Mouse (Mus musculus): ENCODE data around the gene Coro2a.

Coro2a gene

GRCm38 (mm10) chr4:46558672-46559667, 43.0 kb downstream of the Coro2a start:
- DNase-seq (ENCODE audit: low spot score in 2 of 2) = no peak

- DNase-seq (ENCODE audit: low spot score in 2 of 2) = no peak
Measured at GRCm38 (mm10) chr4:46556933-46557332, 45.1 kb downstream of the Coro2a start.

DNA sequence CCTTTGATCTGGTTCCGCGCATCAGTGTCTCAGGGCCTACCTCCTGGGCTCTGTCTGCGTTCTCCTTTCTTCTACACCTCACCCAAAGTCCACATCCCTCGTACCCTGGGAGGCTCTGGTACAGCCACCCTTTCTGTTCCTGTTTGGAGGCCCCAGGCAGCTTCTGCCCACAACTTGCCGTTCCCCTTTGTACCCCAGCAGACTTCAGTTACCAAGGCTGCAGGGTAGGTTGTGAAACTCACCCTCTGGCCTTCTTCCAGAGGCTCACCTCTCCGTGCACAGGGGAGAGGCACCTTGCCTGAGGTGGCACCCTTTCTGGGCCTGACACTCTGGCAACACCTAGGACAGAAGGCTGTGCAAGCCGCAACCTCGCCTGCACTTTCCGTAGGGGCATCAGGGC, 46.2 kb downstream of the Coro2a start:
- DNase-seq (ENCODE audit: low spot score in 2 of 2) = no peak

DNA sequence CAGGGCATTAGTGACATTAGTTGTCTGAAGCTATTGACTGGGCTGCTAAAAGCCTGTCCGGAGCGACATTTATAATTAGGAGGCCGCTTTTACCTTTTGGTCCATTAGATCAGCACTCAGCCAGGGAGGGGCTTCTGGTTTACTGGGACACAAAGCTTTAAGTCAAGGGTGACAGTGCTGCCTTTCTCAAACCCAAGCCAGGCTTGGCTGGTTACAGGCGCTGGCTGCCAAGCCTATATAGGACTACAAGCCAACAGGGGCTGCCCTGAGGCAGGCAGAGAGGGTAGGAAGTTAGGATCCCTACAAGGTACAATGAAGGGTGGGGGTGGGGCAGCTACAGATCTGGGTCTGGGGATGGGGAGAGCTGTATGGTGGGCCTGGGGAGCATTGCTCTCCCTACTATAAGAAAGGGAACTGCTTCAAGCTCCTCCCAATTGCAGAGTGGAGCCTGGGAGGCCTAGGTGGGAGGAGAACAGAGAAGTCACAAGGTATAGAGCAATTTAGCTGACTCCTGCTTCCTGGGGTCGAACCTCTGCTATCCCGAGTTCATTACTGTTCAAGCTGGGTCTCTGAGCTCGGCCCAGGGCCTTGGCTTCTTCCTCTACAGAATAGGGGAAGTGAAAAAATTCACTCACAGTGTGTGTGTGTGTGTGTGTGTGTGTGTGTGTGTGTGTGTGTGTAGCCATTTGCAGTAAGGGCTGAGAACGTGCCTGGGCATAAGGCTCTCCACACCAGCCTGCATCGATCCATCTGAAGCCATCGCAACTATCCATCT, 47.5 kb downstream of the Coro2a start:
- no peak for DNase-seq (ENCODE audit: low spot score in 2 of 2)

GRCm38 (mm10) chr4:46553864-46554263, 48.1 kb downstream of the Coro2a start:
- no peak for DNase-seq (ENCODE audit: low spot score in 2 of 2)

DNA sequence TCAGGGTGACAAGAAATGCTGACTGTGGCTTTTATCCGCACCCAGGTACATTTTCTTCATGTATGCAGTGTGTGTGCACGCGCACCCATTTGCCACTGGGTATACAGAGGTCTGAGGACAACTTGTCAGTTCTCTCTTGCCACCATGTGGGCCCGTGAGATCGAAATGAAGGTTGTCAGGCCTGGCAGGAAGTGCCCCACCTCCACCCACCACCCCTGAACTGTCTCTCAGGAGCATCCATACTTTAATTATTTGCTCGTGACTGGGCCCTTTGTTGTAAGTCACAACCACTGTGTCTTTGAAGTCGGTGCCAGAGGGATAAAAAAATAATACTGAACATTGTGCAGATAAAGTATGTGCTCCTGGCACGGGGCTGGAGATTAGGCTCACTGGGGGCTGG, 51.6 kb downstream of the Coro2a start:
- DNase-seq (ENCODE audit: low spot score in 2 of 2) = no peak

DNA sequence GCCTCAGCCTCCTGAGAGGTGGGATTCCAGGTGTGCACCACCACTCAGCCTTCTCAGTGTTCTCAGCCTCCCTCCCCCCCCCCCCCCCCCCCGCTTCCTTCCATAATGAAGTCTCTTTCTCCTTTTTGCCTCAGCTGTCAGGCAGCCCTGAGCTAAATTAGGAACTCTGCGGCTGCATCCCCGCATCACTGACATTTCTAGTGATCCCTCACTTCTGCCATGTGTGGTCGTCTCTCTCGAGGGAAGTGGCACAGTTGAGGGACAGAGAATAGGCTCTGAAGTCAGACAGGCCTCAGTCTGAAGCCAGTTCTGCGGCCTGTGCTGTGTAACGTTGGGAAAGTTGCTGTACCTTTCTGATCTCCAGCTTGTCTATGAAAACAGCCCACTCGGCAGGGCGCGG, 52.0 kb downstream of the Coro2a start:
- no peak for DNase-seq (ENCODE audit: low spot score in 2 of 2)

GRCm38 (mm10) chr4:46546709-46547108, 55.3 kb downstream of the Coro2a start:
- no peak for DNase-seq (ENCODE audit: low spot score in 2 of 2)

DNA sequence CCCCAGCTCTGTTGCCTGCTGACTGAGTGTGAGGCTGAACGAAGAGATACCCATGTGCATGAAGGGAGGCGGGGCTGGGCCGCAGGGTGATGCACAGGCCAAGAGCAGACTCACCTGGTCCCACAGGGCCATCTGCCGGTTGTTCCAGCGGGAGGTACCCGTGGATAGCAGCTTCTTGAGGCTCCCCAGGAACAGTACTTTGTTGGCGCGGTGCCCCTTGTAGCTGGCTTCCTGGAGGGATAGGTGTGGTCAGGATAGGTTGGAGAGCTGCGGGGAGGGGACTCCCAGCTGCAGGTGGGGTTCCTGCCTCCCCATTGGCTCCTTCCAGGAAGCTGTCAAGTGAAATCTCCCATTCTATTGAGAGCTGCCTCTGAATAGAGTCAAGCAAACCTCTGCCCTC, 56.5 kb downstream of the Coro2a start:
- no peak for DNase-seq (ENCODE audit: low spot score in 2 of 2)

DNA sequence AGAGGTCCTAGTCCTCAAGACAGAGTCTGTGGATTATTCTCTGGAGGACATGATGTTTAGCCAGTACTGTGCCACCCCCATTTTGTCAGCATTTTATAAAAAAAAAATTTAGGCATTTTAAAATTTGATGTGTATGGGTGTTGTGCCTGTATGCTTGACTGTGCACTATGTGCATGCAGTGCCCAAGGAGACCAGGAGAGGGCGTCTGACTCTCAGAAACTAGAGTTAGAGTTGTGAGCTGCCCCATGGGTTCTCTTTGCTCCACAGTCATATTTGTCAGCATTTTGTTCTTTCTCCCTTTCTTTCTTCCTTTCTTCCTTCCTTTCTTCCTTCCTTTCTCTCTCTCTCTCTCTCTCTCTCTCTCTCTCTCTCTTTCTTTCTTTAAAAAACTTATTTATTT, 57.7 kb downstream of the Coro2a start:
- no peak for DNase-seq (ENCODE audit: low spot score in 2 of 2)

DNA sequence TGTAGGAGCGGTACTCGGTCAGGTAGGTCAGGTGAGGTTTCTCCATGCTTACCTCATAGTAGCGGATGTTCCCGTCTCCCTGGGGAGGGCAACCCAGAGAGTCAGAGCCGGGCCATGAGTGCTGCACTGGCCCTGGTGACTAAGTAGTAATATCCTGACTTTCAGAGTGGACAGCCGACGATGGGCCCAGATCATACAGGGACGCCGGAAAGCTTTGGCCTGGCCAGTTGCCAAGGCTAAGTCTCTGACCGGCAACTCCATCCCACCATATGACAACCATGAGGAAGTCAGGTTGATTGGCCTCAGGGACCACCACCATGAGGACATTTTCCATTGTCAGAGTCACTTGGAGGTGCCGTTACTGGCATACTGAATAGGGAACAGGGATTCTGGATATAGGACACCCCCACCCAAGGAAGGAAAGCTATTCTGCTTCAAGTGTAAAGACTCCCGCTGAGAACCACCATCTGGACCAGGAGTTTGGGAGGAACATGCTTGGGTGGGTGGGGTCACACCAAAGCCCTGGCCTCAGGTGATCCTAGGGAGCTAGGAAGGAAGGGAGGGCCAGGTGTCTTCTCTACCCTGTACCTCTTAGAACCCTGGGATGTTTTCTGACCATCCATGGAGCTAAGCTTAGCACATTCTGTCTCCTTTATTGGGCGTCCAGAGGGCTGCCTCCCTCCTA, 58.5 kb downstream of the Coro2a start:
- DNase-seq (ENCODE audit: low spot score in 2 of 2) = no peak

- no peak for DNase-seq (ENCODE audit: low spot score in 2 of 2)
Measured at GRCm38 (mm10) chr4:46541707-46542106, 60.3 kb downstream of the Coro2a start.

DNA sequence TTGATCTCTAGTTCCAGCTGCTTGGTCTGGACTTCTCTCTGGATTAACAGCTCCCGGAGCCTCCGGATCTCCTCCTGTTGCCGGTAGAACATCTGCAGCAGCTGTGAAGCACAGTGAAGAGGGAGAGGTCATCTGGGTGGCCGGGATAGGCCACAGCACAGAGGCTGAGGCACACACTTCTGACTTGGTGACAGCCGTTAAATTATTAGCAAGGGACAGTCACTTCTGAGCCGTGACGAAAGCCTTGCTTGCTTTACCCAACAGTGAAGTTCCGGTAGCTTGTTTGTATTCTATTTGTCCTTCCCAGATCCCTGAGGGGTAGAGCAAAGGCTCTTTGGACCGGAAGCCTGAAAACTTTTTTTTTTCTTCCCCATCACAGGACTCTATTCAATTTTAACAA, 62.8 kb downstream of the Coro2a start:
- no peak for DNase-seq (ENCODE audit: low spot score in 2 of 2)

DNA sequence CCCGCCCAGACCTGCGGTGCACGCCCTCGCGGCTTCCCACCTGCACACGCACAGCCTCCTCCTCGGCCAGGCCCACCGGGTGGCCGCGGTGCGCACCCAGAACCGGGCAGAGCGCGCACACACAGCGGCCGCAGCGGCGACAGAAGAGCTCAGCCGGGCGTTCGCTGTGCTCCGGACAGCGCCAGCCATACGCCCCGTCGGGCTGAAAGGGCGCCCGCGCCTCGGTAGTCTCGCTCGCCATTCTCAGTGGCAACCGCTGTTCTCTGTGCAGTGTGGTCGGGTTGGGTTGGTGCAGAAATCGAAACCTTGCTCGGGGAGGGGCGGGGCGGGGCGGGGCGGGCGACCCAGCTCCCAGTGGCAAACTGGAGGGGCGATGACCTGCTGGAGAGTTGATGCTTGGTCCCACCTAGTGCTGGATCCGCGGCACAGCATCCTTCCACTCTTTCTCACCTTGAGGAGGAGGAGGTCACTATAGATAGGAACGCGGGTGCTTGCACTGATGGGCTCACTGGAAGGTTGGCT, 66.1 kb downstream of the Coro2a start, which contains the start of gene Trim14:
Gene Trim14 (minus strand): TSS at position 302 of the 522 bp plus-strand sequence.
- no peak for DNase-seq (ENCODE audit: low spot score in 2 of 2)

- DNase-seq (ENCODE audit: low spot score in 2 of 2) = no peak
Measured at GRCm38 (mm10) chr4:46535094-46535830, 66.7 kb downstream of the Coro2a start.

- no peak for DNase-seq (ENCODE audit: low spot score in 2 of 2)
Measured at GRCm38 (mm10) chr4:46533934-46534720, 67.9 kb downstream of the Coro2a start.

DNA sequence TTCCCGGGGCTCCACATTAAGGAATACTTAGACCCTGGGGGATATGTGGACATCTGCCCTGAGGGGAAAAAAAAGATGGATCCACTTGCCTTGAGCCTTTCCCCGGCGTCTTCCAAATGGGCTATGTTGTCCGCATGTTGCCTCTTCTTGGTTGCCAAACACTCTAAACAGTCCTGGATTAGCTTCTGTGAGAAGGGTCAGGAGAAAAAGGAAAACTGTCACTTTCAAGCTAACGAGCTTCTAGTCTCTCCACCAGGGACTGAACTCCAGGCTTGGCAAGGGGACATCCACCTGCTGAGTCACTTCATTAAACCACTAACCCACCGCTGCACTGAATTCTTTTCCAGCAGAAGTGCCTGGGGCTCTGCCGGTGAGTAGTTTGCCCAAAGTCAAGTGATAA, 69.1 kb downstream of the Coro2a start:
- DNase-seq (ENCODE audit: low spot score in 2 of 2) = no peak

DNA sequence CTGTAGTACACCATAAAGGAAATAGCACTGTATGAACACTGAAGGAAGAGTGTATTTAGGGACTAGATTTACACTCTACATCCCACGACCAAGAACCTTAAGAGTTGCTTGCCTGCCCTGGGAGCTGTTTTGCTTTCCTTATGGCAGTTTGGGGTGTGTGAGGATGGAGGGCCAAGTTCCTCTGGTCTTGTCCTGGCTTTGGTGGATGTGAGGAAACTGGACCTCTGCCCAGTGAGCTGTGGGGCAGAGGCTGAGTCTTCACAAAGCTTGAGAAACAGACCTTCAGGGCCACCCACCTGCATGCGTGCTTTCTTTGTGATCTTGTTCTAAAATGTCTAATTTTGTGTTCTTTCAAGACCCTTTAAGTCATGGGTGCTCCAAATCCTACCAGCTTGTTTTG, 69.5 kb downstream of the Coro2a start:
- DNase-seq (ENCODE audit: low spot score in 2 of 2) = no peak

GRCm38 (mm10) chr4:46529722-46530121, 72.3 kb downstream of the Coro2a start:
- DNase-seq (ENCODE audit: low spot score in 2 of 2) = no peak

- no peak for DNase-seq (ENCODE audit: low spot score in 2 of 2)
Measured at GRCm38 (mm10) chr4:46527558-46527926, 74.5 kb downstream of the Coro2a start.

All from frontal cortex, postnatal 25 days (tissue).